Mouse (Mus musculus) c-Kit-negative CD71-positive TER-119-positive erythroid progenitor cells, embryonic 14.5 days (primary cell): ENCODE results near the gene Thap8.
"Not testable (repeated sequence)": the region's sequence is repeated elsewhere in the genome, so short reads cannot be mapped to it uniquely, and the experiment has no call there.

Source experiments
- DNase-seq: peaks from one replicate; pipeline ENCODE4 v3.0.0-alpha.2; 2013; ENCODE audit warnings: low read depth, low spot score

Thap8 gene

DNA sequence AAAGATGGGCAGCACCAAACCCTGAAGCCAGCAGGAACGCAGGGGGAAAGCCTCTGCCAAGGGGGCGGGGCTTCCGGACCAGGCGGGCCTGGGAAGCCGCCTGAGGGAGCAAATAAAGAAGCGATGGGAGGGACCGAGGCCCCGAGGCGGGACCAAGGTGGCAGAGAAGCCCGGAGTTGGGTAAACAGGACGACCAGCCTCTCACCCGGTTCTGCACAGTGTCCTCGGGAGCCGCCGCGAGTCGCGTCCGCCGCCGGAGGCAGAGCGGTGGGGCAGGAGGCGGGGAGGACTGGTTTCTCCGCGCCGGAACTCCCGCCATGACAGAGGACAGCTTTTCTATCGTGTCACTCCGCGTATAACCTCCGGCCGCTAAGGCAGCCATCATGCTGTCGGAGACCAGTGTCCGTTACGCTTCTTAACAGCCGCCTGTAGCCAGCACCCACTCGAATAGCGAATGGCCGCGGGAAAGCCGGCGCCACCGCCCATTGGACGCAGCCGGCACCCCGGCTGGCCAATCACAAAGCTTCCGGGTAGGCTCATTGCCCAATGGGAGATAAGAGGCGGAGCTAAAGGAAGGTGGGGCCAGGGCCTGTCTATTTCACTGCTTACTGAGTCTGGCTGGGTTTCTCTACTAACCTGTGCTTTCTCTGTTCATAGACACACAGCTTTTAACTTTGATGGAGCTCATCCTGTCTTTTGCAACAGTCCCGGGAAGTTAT, at the start of gene Thap8, which contains the start of gene Wdr62:
Thap8 (plus strand) TSS at position 144 of the 719 bp plus-strand sequence.
Wdr62 (minus strand) TSS at position 469 of the 719 bp plus-strand sequence.
- DNase-seq, result peak; percentile 91

DNA sequence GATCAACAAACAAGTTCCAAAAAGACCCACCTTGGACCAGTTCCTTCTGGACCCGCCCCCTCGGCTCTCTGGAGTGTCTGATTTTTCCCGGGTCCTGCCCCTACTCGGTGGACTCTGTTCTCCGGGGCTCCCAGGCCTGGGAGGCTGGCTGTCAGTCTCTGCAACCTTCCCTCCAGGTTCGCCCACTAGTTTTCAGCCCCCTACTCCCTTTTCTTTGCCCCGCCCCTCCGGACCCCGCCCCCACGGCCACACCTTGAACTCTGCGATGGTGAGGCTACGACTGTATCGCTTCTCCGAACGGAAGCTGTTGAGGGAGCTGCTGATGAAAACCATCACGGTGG, 48.6 kb upstream of the Thap8 start:
- no peak for DNase-seq

DNA sequence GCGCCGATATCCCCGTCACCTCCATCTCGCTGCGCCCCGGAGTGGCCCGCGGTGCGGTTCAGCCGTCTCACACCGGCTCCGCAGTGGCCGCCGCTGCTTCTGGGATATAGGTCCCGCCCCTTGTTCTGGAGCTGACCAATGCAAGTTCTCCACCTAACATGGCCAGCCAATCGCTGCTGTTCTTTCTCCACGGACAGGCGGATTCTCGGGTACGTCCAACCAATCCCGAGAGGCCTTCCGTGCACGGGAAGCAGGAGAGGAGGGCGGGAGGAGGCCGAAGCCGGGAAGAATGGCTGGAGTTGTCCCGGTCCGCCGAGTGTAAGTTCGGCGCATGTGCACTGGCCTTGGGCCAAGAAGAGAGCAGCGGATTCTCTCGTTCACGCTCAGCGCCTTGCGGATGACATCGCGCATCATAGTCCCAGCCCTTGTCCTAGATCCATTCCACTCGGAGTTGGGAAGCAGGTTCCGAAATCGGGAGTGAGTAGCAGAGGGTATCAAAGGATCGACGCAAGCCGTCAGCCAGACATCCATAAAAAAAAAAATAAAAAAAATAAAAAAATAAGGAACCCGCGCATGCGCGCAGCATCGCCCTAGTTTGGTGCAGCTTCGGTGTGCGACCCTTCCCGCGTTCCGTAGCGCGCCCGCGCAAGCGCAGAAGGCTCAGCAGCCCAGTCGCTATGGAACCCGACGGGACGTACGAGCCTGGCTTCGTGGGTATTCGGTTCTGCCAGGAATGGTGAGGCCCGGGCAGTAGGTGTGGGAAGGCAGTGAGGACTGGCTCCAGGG, 48.0 kb upstream of the Thap8 start, which contains the start of the genes Polr2i and Tbcb:
Polr2i (plus strand) TSS at position 280 of the 786 bp plus-strand sequence.
Tbcb (minus strand) TSS at position 604 of the 786 bp plus-strand sequence.
- DNase-seq, result peak; percentile 93

DNA sequence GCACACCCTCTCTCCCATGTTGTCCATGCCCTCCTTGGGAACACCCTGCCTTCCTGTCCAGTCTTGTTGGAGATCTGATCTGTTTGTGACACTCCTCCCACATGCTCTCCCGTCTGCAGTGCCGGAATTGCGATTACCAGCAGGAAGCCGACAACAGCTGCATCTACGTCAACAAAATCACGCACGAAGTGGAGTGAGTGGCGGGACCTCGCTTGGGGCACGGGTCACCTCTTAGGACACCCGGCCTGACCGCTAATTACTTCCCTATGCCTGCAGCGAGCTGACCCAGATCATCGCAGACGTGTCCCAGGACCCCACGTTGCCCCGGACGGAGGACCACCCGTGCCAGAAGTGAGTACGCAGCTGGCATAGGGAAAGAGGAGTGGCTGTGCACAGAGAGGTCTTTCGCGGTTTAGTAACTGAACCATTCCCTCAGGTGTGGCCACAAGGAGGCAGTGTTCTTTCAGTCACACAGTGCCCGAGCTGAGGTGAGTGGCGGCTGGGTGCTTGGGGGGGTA, 47.2 kb upstream of the Thap8 start:
- peak; percentile 46 for DNase-seq

DNA sequence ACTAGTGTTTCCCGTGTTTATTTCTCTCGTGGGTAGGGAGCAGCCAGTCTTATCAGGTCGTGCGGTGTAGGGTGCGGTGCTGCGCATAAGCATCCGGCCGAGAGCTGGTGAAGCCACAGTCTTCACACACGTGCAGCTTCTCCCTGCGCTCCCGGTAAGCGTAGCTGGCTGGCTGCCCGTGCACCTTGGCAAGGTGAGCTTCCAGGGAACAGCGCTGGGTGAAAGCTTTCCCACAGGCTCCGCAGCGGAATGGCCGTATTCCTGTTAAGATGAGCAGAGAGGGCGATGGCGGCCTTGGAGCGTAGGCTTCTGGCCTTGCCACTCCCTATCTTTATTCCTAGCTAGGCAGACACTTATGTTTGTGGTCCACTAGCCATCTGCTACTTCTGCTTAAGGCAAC, 46.5 kb upstream of the Thap8 start:
- no peak for DNase-seq

DNA sequence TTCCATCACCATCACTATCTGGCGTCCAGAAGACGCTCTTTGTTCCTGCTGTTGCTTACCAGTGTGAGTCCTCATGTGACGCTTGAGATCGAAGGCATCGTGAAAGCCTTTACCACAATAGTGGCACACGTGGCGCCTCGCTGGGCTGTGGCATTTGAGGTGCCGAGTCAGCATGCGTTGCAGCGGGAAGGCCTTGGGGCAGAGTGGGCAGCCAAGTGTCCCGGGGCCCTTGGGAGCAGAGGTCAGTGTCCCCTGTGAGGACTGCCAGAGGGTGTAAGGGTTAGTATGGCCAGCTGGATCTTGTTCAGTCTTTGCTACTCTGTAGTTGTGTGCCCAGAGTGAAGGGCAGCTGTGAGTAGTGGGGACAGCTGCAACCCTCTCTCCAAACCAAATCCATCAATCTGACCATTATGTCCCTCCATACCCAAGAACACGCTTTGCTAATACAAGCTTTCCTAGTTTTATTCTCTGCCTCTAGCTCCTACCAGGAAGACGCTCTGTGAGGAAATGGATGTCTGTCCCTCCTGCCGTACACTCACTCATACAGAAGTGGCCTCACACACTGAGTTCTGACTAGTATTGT, 45.5 kb upstream of the Thap8 start:
- no peak for DNase-seq

DNA sequence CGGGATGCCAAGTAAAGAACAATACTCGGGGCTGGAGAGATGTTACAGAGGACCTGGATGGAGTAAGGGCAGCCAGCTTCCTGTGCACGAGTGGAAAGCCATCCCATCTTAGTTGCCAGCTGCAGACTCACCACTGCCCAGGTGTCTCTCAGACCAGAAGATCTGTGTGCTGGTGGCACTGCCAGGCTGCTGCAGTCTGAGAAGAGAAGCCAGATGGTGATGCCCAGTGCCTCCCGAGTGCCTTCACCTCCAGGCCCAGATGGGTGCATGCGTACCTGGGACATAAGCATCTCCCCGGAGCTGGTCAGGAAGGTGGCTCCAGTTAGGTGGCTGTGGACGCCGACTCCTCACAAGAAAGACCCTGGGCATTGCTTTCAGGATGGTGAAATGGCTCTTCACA, 44.8 kb upstream of the Thap8 start:
- DNase-seq, result no peak

DNA sequence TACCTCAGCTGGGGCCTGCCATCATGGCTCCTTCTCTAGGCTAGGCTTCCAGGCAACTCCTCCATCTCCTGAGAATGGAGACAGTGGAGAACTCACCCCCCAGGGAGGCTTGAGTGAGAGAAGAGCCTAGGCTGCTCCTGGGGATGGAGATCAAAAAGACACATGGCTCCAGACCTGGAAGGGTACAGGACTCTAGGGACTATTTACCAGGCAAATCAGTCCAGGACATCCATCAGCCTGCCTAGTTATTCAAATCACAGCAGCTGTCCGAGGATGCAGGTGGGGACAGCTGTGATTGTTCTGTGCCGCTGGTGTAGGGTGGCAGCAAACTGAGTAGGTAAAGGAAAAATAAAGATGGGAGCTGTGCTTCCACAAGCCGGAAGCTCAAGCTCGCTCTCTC, 44.3 kb upstream of the Thap8 start, which contains the start of gene Ovol3:
Ovol3 (minus strand) TSS at position 101 of the 400 bp plus-strand sequence.
- DNase-seq, result no peak

DNA sequence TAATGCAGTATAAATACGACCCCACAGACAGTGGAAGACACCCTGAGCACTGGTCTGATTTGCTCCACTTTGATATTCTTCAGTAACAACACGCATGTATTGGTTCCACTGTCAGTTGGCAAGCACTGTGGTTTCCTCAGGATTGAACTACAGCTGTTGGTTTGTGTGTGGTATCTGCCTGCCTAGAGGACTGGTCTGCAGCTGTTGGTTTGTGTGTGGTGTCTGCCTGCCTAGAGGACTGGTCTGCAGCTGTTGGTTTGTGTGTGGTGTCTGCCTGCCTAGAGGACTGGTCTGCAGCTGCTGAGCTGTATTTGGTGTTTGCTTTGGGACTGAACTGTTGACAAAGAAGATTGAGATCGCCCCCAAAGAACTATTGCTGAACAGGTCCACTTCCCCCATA, 42.5 kb upstream of the Thap8 start:
- not testable (repeated sequence) for DNase-seq

DNA sequence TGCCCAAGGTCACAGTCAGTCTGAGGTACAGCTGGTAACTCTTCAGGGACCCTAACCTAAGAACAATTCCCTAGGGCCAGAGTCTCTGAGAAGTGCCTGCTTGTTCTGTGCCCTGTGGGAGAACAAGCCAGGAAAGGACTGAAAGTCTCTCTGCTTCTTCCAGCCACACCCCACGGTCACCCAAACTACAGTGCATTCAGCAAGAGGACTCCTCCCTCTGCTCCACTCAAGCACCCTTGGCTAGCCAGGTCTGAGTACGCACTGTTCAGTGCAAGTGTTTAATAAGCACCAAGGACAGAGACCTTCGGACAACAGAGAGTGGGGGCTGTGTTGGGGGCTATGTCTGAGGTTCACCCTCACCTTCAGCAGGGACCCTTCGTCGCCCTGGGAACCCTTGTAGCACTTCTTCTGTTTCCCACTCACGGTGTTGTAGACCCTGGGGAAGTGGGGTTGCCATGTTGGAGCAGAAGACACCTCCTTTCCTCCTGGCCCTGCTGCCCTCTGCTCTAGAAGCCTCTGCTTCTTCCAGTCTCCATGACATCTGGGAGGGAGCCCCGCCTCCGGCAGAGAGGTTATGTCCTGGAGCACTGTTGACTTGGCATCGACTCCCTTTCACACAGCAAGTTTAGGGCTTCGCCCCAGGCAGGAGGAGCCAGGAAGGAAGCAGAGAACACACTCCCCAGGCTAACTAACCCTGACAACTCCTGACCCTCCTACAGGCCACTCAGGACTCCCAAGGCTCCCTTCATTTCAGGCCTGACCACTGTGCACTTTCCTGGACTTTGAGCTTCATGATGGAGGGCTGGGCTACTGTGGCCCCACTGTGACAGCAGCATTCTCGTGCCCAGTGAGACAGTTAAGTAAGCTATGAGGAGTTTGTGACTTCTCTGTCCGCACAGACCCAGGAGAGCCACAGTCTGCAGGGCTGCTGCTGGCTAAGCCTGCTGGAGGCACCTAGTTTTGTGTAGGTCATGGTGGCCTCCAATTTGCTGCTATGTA, 27.6 kb upstream of the Thap8 start:
- no peak for DNase-seq

DNA sequence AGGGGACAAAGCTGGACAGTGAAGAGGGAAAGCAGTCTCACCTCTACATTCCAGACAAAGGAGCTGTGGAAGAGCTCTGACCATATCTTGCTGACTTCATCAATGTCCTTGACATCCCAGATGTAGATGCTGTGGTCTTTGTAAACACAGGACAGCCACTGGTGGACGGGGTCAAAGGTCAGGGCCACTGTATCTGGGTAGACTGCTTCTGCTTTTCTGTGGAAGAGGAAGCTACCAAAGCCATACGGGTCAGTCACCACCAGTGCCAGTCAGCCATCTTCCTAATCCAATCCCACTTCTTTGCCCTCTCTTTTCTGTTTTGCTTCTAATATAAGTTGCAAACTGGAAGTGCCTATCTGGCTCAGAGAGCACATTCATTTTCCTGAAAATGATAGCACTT, 14.9 kb upstream of the Thap8 start:
- no peak for DNase-seq

DNA sequence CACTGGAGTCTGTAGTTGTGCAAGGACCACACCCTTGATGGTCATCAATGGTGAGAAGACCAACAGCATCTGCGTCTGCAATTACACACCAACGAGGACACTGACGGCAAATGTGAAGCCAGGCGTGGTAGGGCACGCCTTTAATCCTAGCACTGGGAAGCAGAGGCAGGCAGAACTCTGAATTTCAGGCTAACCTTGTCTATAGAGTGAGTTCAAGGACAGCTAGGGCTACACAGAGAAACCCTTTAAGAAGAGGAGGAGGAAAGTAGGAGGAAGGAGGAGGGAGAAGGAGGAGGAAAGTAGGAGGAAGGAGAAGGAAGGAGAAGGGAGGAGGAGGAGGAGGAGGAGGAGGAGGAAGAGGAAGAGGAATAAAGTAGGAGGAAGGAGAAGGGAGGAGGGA, 14.4 kb upstream of the Thap8 start:
- DNase-seq, result no peak

DNA sequence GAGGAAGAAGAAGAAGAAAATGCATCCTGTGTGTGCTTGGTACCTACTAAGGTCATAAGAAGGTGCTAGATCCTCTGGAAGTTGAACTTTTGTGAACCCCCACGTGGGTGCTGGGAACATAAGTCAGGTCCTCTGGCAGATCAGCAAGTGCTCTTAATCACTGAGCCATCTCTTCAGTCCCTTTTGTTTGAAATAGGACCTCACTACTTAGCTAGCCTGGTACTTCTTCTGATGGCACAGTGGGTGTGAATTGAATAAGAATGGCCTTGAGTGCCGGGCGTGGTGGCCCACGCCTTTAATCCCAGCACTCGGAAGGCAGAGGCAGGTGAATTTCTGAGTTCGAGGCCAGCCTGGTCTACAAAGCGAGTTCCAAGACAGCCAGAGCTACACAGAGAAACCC, 14.0 kb upstream of the Thap8 start:
- DNase-seq, result no peak

DNA sequence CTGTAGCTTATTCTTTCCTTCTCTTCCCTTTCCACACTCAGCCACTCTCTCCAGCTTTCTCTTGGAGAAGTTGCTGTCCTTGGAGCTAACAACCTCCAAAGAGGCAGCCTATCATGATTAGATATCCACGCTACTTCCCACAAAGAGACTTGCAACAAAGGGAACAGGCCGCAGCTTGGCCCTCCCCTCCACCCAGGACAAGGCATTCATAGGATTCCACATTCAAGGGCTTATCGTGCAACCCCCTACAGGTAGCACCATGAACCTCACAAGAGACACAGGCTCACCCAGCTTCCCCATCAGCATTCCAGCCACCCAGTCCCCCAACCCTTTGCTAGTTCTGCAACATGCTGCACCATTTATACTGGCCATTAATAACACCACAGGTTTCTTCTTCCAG, 13.1 kb upstream of the Thap8 start:
- DNase-seq, result no peak

DNA sequence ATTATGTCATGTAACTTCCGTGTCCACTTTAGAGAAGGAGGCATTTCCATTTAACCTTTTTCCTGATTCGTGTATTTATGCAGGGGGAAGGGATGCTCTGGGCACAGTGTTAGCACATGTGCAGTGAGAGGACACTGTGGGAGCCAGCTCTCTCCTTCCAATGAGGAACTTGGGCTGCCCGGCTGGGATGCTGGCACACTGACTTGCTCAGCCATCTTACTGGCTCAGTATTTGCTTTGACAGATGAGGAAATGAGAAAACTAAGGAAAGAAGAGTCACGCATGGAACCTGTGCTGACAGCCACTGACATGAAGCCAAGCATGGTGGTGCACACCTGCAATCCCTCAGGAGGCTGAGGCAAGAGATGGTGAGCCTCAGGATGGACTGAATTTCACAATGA, 10.3 kb upstream of the Thap8 start:
- no peak for DNase-seq

DNA sequence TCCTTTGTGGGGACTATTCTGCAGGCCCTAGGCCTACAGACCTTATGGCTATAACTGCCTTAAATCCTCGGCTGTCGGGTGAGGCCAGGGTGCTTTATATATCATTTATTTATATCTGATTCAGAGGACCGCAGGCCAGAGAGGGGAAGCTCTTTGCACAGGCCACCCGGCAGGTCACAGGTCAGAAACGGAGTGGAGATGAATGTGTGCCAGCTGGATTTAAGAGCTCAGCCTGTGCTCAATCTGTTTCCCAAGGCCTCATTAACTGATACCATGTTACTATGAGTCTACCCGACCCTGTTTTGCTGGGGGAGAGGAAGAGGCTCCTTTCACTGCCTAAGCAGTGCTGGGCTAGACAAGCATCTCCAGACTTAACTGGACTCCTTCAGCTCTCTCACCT, 5.5 kb upstream of the Thap8 start:
- DNase-seq, result no peak

DNA sequence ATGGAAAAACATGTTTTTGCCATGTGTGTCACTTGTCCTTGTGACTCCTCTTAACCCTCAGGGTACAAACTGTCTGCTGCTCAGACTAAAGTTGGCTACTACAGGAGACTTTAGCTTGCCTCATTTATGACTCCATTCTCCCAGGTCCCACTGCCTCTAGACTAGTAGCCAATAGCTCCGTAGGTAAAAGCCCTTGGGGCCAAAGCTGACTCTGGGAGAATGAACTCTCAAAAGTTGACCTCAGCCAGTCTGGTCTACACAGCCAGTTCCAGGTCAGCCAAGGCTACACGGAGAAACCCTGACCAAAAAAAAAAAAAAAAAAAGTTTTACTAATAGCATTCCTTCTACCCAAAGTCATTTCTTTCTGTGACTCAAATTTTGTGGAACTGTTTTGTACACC, 983 bp upstream of the Thap8 start:
- no peak for DNase-seq

DNA sequence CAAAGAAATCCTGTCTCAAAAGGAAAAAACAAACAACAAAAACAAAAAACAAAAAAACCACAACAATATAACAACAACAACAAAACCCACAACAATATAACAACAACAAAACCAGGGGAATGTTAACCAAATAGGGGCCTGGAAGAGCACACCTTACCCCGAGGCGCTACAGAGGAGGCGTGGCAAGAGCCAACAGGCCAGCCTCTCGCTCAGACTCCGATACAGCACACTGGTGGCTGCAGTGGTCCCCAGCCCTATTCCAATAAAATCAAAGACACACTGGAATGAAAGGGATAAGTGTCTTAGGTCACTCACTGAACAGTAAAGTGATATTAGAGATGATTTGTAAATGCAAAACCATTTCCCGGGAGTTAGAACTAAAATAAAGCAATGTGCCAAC, 358 bp upstream of the Thap8 start:
- no peak for DNase-seq

DNA sequence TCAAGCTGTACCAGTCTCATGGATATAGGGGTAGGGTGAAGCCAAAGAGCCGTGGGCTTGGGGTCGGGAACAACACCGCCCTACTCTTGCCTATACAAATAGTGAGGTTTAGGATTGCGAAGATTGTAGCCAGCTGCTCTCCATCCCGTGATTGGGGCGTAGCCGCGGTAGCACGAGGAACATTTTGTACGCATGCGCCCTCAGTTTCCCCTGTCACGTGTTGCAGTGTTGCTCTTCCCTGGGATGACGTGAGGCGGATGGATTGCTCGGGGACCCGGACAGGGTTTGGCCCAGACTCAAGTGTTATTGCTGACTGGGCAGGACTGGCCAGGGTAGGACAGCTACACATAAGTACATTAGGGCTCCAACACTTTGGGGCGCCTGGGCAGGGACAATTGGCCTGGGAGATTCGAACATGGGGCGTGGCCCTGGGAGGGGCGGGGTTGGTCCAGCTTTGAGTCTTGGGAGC, 810 bp downstream of the Thap8 start:
- peak; percentile 73 for DNase-seq

DNA sequence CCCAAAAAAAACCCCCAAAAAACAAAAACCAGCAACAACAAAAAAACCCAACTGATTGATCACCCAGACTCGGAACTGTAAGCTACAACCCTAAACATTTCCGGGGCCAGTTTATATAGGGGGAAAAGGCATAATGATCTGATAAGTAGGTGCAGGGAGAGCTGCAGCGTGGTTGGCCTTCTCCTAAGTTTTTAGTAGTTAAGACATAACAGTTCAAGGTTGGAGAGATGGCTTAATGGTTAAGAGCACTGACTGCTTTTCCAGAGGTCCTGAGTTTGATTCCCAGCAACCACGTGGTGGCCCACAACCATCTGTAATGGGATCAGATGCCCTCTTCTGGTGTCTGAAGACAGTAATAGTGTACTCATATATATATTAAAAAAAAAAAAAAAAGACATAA, 1.6 kb downstream of the Thap8 start:
- DNase-seq, result no peak

DNA sequence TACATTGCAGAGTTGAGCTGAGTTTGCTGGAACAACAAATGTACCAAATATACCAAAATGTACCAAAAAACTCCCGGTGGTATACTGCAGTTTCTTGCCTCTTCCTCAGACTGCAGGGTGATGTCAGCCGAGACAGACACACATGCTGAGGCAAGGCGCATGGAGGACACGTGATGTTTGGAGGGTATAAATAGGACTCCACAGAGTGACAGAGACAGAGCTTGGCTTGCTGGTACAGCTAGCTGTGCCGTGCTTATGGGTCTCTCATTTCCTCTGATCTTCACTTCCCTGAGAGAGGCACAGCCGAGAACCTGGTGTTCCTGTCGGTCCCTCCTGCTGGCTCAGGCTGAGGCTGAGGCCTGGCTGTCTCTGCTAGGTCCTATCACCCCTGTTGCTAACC, 2.8 kb downstream of the Thap8 start:
- no peak for DNase-seq
